Mouse (Mus musculus): ENCODE data around the gene Sat2.

Sat2 gene

GRCm38 (mm10) chr11:69621571-69622268, at the start of gene Sat2:
Gene Sat2, plus strand, starts transcription at chr11:69622024.
- DNase-seq (ENCODE audit: low spot score) = peak; percentile 81

GRCm38 (mm10) chr11:69575220-69575619, 46.6 kb upstream of the Sat2 start:
- DNase-seq (ENCODE audit: low spot score) = peak; percentile 77

- no peak for DNase-seq (ENCODE audit: low spot score)
Observed at GRCm38 (mm10) chr11:69576307-69576706, 45.5 kb upstream of the Sat2 start.

GRCm38 (mm10) chr11:69578301-69578700, 43.5 kb upstream of the Sat2 start:
- no peak for DNase-seq (ENCODE audit: low spot score)

- DNase-seq (ENCODE audit: low spot score) = peak; percentile 98
Observed at GRCm38 (mm10) chr11:69579128-69580017, 42.5 kb upstream of the Sat2 start.

- DNase-seq (ENCODE audit: low spot score) = peak; percentile 96
Observed at GRCm38 (mm10) chr11:69580091-69580514, 41.7 kb upstream of the Sat2 start, which contains the start of the genes Wrap53 and Trp53. Gene Wrap53, minus strand, starts transcription at chr11:69580255. Gene Trp53, plus strand, starts transcription at chr11:69580359.

DNA sequence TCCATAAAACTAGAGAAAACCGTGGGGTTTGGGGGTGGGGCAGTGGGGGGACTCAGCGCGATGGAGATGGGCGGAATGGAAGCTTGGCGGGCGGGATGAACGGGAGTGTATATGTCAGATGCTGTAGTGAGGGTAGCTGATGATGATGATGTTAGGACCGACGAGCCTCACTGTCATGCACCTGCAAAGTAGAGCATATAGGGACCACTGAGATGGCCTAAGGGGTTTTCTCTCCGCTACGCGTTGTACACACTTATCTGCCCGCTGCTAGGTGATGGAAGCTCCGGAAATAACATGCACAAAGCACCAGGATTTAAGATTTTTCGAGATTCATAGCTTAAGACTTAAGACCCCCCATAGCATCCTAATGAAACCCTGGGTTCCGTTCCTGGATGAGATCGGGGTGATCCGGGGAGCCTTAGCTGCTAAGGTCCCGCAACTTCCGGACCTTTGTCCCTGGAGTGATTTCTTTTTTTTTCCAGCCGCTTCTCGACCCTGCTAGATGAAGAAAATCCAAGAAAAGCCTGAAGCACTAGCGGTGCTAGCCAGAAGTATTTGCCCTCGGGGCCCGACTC, 41.2 kb upstream of the Sat2 start:
- no peak for DNase-seq (ENCODE audit: low spot score)

GRCm38 (mm10) chr11:69581147-69581688, 40.6 kb upstream of the Sat2 start:
- peak; percentile 95 for DNase-seq (ENCODE audit: low spot score)

GRCm38 (mm10) chr11:69581814-69582213, 40.0 kb upstream of the Sat2 start:
- peak; percentile 51 for DNase-seq (ENCODE audit: low spot score)

GRCm38 (mm10) chr11:69582230-69582805, 39.5 kb upstream of the Sat2 start:
- no peak for DNase-seq (ENCODE audit: low spot score)

DNA sequence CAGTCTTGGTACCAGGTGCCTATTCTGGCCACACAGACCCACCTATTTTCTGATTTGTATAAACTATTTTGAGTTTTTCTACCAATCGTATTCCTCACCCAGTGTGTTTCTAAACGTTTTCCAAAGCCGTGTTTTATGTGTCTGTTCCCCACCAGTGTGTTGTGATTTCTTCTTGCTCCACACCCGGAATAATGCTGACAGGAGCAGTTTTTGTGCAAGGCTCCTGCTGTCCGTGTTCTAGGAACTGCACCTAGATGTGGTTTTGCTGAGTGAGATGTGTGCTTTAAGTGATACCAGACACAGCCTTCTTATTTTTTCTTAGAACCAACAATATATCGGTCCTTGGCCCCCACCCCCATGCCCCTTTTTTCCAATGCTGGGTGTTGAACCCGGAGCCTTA, 37.8 kb upstream of the Sat2 start:
- no peak for DNase-seq (ENCODE audit: low spot score)

GRCm38 (mm10) chr11:69584937-69585336, 36.9 kb upstream of the Sat2 start:
- no peak for DNase-seq (ENCODE audit: low spot score)

- no peak for DNase-seq (ENCODE audit: low spot score)
Observed at GRCm38 (mm10) chr11:69585718-69586325, 36.0 kb upstream of the Sat2 start.

DNA sequence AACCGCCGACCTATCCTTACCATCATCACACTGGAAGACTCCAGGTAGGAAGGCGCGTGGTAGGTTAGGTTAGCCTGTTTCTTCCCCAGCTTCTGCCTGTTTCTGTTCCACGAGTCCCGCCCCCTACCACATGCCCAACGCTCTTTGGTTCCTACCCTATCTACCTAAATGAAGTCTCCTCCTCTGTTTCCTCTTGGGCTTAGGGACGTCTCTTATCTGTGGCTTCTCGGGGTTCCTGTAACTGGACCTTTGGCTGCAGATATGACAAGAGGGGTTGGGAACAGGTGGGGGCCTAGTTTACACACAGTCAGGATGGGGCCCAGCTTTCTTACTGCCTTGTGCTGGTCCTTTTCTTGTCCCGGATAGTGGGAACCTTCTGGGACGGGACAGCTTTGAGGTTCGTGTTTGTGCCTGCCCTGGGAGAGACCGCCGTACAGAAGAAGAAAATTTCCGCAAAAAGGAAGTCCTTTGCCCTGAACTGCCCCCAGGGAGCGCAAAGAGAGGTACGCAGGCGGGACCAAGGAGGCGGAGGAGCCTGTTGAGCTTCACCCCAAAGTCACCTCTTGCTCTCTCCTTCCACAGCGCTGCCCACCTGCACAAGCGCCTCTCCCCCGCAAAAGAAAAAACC, 32.5 kb upstream of the Sat2 start:
- DNase-seq (ENCODE audit: low spot score) = no peak

GRCm38 (mm10) chr11:69590622-69591021, 31.2 kb upstream of the Sat2 start:
- DNase-seq (ENCODE audit: low spot score) = no peak

GRCm38 (mm10) chr11:69591424-69591823, 30.4 kb upstream of the Sat2 start:
- DNase-seq (ENCODE audit: low spot score) = no peak

GRCm38 (mm10) chr11:69591899-69592637, 29.8 kb upstream of the Sat2 start:
- DNase-seq (ENCODE audit: low spot score) = no peak

- no peak for DNase-seq (ENCODE audit: low spot score)
Observed at GRCm38 (mm10) chr11:69592799-69593198, 29.0 kb upstream of the Sat2 start.

DNA sequence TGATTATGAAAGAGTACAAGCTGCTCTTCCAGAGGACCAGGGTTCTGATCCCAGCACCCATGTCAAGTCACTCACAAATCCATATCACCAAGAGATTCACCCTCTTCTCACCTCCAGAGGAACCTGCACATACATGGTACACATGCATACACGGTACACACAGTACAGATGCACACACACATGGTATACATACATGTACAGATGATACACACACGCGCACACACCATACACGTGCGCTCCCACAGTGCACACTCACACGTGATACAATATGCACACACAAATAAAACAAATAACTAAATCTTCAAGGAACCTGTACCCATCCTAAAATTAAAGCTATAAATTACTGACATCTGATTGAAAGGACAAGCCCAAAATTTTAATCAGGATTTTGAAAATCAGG, 27.0 kb upstream of the Sat2 start:
- DNase-seq (ENCODE audit: low spot score) = no peak

GRCm38 (mm10) chr11:69599436-69599835, 22.4 kb upstream of the Sat2 start:
- peak; percentile 46 for DNase-seq (ENCODE audit: low spot score)

Data from embryo, embryonic 10 days (tissue).